Mouse (Mus musculus) midbrain, embryonic 15.5 days (tissue): ENCODE results near the gene Rbfox3. TPM values are rescaled to one million over a fixed set of nuclear protein-coding genes. Genes with fewer than 3 reads are reported as not detected.
A peak's percentile ranks its signal among the peaks of the same experiment; 100 is the strongest.

Source experiments
- ATAC-seq: fragments of 200-750 bp; cut with Nextera tagmentation; replicated peaks from 2 replicates; pipeline ENCODE4 v1.8.0; 2017; ENCODE audit warnings: moderate TSS enrichment
- H3K27ac ChIP-seq: fragments of 300-500 bp; sonication (generic); 2 replicates; pipeline ENCODE4 v1.5.1; 2015; ENCODE audit warnings: mild to moderate bottlenecking, inconsistent platforms
- H3K27me3 ChIP-seq: fragments of 300-500 bp; sonication (generic); replicated peaks from 2 replicates; pipeline ENCODE4 v1.6.1; 2015; ENCODE audit warnings: inconsistent platforms
- H3K36me3 ChIP-seq: fragments of 300-500 bp; sonication (generic); replicated peaks from 2 replicates; pipeline ENCODE4 v1.6.1; 2015; ENCODE audit warnings: inconsistent platforms
- H3K4me1 ChIP-seq: fragments of 300-500 bp; sonication (generic); 2 replicates; pipeline ENCODE4 v1.6.1; 2015; ENCODE audit warnings: inconsistent platforms
- H3K4me2 ChIP-seq: fragments of 300-500 bp; sonication (generic); 2 replicates; pipeline ENCODE4 v1.6.1; 2015; ENCODE audit warnings: inconsistent platforms, mild to moderate bottlenecking, moderate library complexity
- H3K4me3 ChIP-seq: fragments of 300-500 bp; sonication (generic); 2 replicates; pipeline ENCODE4 v1.5.1; 2015; ENCODE audit warnings: mild to moderate bottlenecking, inconsistent platforms
- H3K9ac ChIP-seq: fragments of 300-500 bp; sonication (generic); 2 replicates; pipeline ENCODE4 v1.6.1; 2015; ENCODE audit warnings: mild to moderate bottlenecking, inconsistent platforms
- H3K9me3 ChIP-seq: fragments of 300-500 bp; sonication (generic); 2 replicates; pipeline ENCODE4 v1.6.1; 2016; ENCODE audit warnings: inconsistent platforms
- WGBS: fragments of 180-500 bp; shearing (Covaris S2); methylation state at CpG from one replicate; pipeline ENCODE4 v1.1.7; 2015; ENCODE audit warnings: mixed read lengths; 5-methylcytosine and 5-hydroxymethylcytosine counted together
- polyA plus RNA-seq: library from polyadenylated mRNA; unstranded; fragments of >200 nt; fragmentation: Nextera tagmentation; extraction: Ambion mirVana; gene quantifications from 2 replicates; pipeline ENCODE4 v1.2.1, GENCODE M21; 2015

Gene Rbfox3
- polyA plus RNA-seq, 1 experiment from 2014 or later, result 54.2 TPM

DNA sequence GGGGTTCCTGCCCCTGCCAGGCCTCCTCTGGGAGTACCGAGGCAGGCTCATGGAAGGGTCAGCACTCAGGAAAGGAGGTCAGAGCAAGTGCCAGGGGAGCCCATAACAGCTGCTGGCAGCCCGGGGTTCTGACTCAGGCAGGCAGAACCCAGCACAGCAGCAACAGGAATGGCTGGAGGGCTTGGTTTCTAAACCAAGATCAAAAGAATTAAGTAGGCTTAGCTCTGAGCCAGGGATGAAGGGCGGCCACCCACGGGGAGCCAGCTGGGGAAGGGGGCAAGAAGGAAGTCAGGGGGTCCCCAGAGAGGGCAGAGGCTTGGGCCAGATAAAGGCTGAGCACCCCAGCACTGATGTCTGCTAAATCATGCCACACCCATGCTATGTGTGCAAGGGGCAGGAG lies 356.9 kb downstream of the Rbfox3 start:
- no peak for ATAC-seq
- Histone ChIP-seq H3K4me3 (no peak overlapping the region), H3K9ac (no peak overlapping the region), H3K27me3 (no peaks in the 10 kb centered on the region), H3K4me1 (peaks cover 35% of the 10 kb centered on the region), H3K4me2 (no peak overlapping the region), H3K36me3 (no peaks in the 10 kb centered on the region), H3K27ac (no peak overlapping the region), H3K9me3 (no peaks in the 10 kb centered on the region)
- WGBS, result 3% methylated on average over 4 of the region's 4 CpGs

GRCm38 (mm10) chr11:118553926-118554325 lies 357.5 kb downstream of the Rbfox3 start:
- Histone ChIP-seq H3K27me3 (no peaks in the 10 kb centered on the region), H3K4me1 (peaks cover 35% of the 10 kb centered on the region), H3K9ac (no peak overlapping the region), H3K4me2 (no peak overlapping the region), H3K36me3 (no peaks in the 10 kb centered on the region), H3K9me3 (no peaks in the 10 kb centered on the region), H3K4me3 (no peak overlapping the region), H3K27ac (no peak overlapping the region)
- ATAC-seq, result no peak; the same call in 1 of the 2 replicates
- WGBS, result 27% methylated on average over 4 of the region's 4 CpGs

DNA sequence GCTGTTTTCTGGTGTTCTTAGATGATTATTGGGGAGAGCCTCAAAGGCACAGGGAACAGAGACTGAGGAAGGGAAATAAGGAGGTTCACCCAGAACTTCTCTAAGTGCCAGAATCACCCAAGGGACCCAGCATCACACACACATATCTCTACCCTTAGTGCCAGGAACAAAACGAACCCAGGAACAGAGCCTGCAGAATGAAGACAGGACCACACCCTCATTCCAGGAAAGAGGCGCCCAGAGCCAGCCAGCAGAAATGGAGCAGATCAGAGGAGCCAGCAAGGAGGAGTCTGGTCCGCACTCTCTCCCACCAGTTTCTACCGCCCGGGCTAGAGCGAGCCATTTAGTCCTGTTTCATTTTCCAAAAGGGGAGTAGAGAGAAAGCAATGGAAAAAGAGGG lies 358.4 kb downstream of the Rbfox3 start:
- no peaks in the 10 kb centered on the region for H3K36me3 ChIP-seq
- no peak overlapping the region for H3K4me3 ChIP-seq
- no peak for ATAC-seq
- no peak overlapping the region for H3K27ac ChIP-seq
- H3K4me2 ChIP-seq, result no peak overlapping the region
- 51% methylated on average over 6 of the region's 6 CpGs for WGBS
- H3K27me3 ChIP-seq, result no peaks in the 10 kb centered on the region
- no peak overlapping the region for H3K9ac ChIP-seq
- no peaks in the 10 kb centered on the region for H3K9me3 ChIP-seq
- H3K4me1 ChIP-seq, result peaks cover 35% of the 10 kb centered on the region

GRCm38 (mm10) chr11:118552478-118552877 lies 358.9 kb downstream of the Rbfox3 start:
- Histone ChIP-seq H3K27me3 (no peaks in the 10 kb centered on the region), H3K9ac (no peak overlapping the region), H3K4me1 (peaks cover 35% of the 10 kb centered on the region), H3K9me3 (no peaks in the 10 kb centered on the region), H3K4me3 (no peak overlapping the region), H3K4me2 (no peak overlapping the region), H3K27ac (no peak overlapping the region), H3K36me3 (no peaks in the 10 kb centered on the region)
- WGBS, result 59% methylated on average over 3 of the region's 4 CpGs
- no peak for ATAC-seq

DNA sequence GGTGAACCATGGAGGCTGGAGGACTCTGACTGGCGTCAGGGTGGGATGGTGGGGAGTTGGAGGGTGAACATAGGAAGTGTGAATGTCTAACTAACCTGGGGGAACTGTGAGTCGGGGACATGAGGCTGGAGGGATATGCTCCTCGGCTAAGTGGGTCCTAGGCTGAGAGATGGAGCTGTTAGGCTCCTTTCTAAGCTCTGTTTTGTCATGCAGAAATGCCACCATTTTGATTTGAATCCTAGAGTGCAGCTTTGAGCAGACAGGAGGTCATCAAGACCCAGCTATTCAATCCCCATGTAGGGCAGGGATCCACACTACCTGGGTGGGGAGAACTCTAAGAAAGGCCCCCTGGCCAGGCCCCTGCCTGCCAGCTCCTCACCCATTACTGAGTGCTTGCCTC lies 359.7 kb downstream of the Rbfox3 start:
- ATAC-seq, result no peak
- Histone ChIP-seq H3K4me3 (no peak overlapping the region), H3K27ac (peak overlapping the region; percentile 23; the same call in 1 of the 2 replicates), H3K36me3 (no peaks in the 10 kb centered on the region), H3K9me3 (no peaks in the 10 kb centered on the region), H3K27me3 (no peaks in the 10 kb centered on the region), H3K4me2 (no peak overlapping the region), H3K4me1 (peaks cover 35% of the 10 kb centered on the region), H3K9ac (no peak overlapping the region)
- WGBS, result 48% methylated on average over 3 of the region's 3 CpGs

DNA sequence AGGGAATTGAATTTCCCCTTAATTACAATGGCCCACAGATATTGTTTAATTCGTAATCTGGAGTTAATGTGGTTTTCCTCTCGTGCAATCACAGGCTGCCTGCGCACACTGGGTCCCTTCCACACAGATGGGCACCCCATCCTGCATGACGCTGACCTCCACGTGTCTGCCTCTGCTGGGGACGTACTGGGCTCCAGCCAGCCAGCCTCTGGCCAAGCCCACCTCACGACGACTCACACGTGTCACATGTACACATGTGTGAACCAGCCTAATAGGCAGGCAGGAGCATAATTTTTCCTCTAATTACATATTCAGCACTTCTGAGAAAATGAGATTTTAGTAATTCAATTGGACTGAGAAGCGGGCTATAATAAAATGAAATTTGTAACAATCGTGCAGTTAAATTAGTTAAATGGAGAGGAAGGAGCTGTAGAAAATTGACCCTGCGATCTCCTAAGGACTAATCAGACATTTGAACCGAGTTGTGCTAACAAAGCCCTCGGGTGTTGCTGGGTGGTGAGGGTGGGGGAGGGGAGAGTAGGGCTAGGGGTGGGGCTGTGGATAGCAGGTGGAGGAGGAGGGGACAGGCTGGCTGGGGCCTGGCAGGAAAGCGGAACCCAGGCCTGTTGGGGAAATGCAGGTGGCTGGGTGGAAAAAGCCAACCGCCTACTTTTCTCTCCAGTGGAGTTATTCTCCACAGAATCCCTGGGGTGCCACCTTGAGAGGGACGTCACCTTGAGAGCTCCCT lies 360.4 kb downstream of the Rbfox3 start:
- Histone ChIP-seq H3K36me3 (no peaks in the 10 kb centered on the region), H3K4me2 (no peak overlapping the region), H3K9ac (no peak overlapping the region), H3K4me1 (peaks cover 35% of the 10 kb centered on the region), H3K9me3 (no peaks in the 10 kb centered on the region), H3K27me3 (no peaks in the 10 kb centered on the region), H3K4me3 (no peak overlapping the region), H3K27ac (peak overlapping the region; percentile 23; the same call in 1 of the 2 replicates)
- ATAC-seq, result peak; percentile 69; the same call in 1 of the 2 replicates
- WGBS, result 17% methylated on average over 17 of the region's 17 CpGs

DNA sequence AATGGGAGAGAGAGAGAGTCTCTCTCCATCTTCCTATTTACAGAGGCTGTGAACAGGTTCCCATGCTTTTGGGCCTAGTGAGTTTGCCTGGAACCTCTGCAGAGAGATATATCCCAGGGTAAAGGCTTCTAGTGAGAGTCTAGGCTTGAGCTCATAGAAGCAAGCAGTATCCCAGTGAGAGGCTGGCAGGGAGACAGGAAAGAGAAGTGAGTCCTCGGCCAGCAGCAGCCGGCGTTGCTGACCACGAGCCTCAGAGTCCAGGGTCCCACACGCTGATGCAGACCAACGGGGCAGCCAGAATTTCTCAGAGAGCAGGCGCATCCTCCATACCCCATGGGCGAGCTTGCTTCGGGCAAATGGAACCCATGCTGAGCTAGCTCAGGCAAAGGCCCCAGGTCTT lies 363.2 kb downstream of the Rbfox3 start:
- H3K9me3 ChIP-seq, result no peaks in the 10 kb centered on the region
- H3K27ac ChIP-seq, result no peak overlapping the region
- 84% methylated on average over 9 of the region's 9 CpGs for WGBS
- H3K4me2 ChIP-seq, result no peak overlapping the region
- H3K4me1 ChIP-seq, result peaks cover 29% of the 10 kb centered on the region
- no peak overlapping the region for H3K9ac ChIP-seq
- H3K27me3 ChIP-seq, result no peaks in the 10 kb centered on the region
- H3K4me3 ChIP-seq, result no peak overlapping the region
- H3K36me3 ChIP-seq, result no peaks in the 10 kb centered on the region
- ATAC-seq, result no peak

DNA sequence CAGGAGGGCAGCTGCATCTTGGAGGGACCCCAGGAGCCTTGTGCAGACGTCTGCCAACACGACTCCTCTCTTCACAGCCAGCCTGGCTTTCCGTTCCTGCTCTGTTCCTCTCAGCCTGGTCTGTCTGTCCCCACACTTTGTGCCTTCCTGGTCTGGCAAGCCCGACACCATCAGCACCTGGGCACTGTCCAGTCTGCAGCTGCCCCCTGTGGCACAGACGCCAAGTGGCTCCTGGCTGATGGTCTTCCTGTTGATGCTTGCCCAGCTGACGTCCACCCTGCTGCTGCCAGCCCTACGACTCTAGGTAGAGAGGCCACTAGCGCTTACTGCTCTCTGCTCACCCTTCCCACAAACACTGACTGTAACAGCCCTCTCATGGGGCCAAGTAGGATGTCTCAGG lies 365.1 kb downstream of the Rbfox3 start:
- H3K36me3 ChIP-seq, result no peaks in the 10 kb centered on the region
- H3K9me3 ChIP-seq, result no peaks in the 10 kb centered on the region
- H3K4me3 ChIP-seq, result no peak overlapping the region
- ATAC-seq, result no peak
- no peak overlapping the region for H3K4me2 ChIP-seq
- H3K27ac ChIP-seq, result no peak overlapping the region
- H3K9ac ChIP-seq, result no peak overlapping the region
- H3K4me1 ChIP-seq, result peaks cover 22% of the 10 kb centered on the region
- no peaks in the 10 kb centered on the region for H3K27me3 ChIP-seq
- 71% methylated on average over 8 of the region's 8 CpGs for WGBS

- no peaks in the 10 kb centered on the region for H3K36me3 ChIP-seq
- H3K4me3 ChIP-seq, result no peak overlapping the region
- no peaks in the 10 kb centered on the region for H3K27me3 ChIP-seq
- H3K9me3 ChIP-seq, result no peaks in the 10 kb centered on the region
- H3K4me1 ChIP-seq, result peaks cover 16% of the 10 kb centered on the region
- no peak for ATAC-seq
- H3K27ac ChIP-seq, result no peak overlapping the region
- no peak overlapping the region for H3K4me2 ChIP-seq
- no peak overlapping the region for H3K9ac ChIP-seq
- WGBS, result 32% methylated on average over 4 of the region's 4 CpGs
Observed at GRCm38 (mm10) chr11:118545690-118546089, 365.7 kb downstream of the Rbfox3 start.

DNA sequence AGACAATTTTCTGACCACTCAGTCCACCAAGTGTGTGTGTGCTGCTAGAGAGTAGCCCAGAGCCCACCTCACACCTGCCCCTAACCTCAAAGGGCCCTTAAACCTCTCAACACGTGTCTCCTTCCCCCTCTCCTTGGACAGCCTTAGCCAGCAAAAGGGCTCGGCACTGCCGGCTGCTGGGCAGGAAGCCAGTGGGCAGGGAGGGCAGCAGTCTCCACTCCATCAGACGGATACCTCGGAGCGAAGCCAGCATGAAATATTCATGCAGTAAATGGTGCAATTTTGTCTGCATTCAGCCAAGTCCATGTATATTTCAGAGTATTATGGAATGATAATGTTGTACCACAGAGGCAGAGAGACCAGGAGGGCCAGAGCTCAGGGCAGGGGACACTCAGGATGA lies 366.8 kb downstream of the Rbfox3 start:
- H3K9ac ChIP-seq, result no peak overlapping the region
- H3K27ac ChIP-seq, result no peak overlapping the region
- no peak for ATAC-seq
- H3K36me3 ChIP-seq, result no peaks in the 10 kb centered on the region
- H3K9me3 ChIP-seq, result no peaks in the 10 kb centered on the region
- WGBS, result 45% methylated on average over 6 of the region's 6 CpGs
- H3K27me3 ChIP-seq, result no peaks in the 10 kb centered on the region
- no peak overlapping the region for H3K4me2 ChIP-seq
- no peak overlapping the region for H3K4me3 ChIP-seq
- peaks cover 14% of the 10 kb centered on the region for H3K4me1 ChIP-seq

GRCm38 (mm10) chr11:118542906-118543305 lies 368.5 kb downstream of the Rbfox3 start:
- Histone ChIP-seq H3K4me3 (no peak overlapping the region), H3K4me1 (peaks cover 18% of the 10 kb centered on the region), H3K9ac (no peak overlapping the region), H3K9me3 (no peaks in the 10 kb centered on the region), H3K27ac (no peak overlapping the region), H3K36me3 (no peaks in the 10 kb centered on the region), H3K27me3 (no peaks in the 10 kb centered on the region), H3K4me2 (no peak overlapping the region)
- no peak for ATAC-seq
- 83% methylated on average over 7 of the region's 7 CpGs for WGBS

- ATAC-seq, result no peak
- H3K27ac ChIP-seq, result no peak overlapping the region
- no peak overlapping the region for H3K4me3 ChIP-seq
- H3K9ac ChIP-seq, result no peak overlapping the region
- H3K9me3 ChIP-seq, result no peaks in the 10 kb centered on the region
- H3K27me3 ChIP-seq, result no peaks in the 10 kb centered on the region
- no peaks in the 10 kb centered on the region for H3K36me3 ChIP-seq
- no peak overlapping the region for H3K4me2 ChIP-seq
- peaks cover 20% of the 10 kb centered on the region for H3K4me1 ChIP-seq
- 78% methylated on average over 12 of the region's 12 CpGs for WGBS
Observed at GRCm38 (mm10) chr11:118540411-118541026, 370.9 kb downstream of the Rbfox3 start.

DNA sequence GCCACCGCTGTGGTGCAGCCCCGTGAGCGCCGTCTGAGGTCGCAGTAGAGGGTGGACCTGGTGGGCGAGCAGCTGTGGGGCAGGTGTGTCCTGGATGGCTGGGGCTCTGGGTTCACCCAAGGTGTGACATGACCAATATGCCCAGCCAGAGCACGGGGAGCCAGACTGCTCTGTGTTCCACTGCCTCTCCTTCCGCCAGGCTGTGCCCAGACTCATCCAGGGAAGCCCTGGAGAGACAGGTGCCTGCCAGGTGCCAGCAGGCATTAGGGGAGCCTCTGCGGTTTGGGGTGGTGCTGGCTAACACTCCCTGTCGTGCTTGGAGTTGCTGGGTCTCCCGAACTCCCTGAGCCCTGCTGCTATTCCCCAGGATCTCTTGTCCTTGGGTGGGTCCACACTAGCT lies 373.4 kb downstream of the Rbfox3 start:
- Histone ChIP-seq H3K9me3 (no peaks in the 10 kb centered on the region), H3K4me1 (peaks cover 16% of the 10 kb centered on the region), H3K27me3 (0 out of 2 replicates have a peak, but pooled peaks cover 3% of the 10 kb centered on the region), H3K4me3 (no peak overlapping the region), H3K9ac (no peak overlapping the region), H3K36me3 (no peaks in the 10 kb centered on the region), H3K27ac (no peak overlapping the region), H3K4me2 (no peak overlapping the region)
- WGBS, result 71% methylated on average over 11 of the region's 11 CpGs
- no peak for ATAC-seq
